Mouse (Mus musculus) kidney, adult 2 months (tissue): Measurements from ENCODE around the gene Vamp5.

Source experiments
- CTCF ChIP-seq: fragments of 200-500 bp; conservative IDR thresholded peaks from 2 replicates; pipeline ENCODE4 v1.5.1; 2011; ENCODE audit warnings: low read depth, mild to moderate bottlenecking, control low read depth, low read length, moderate library complexity, mixed read lengths; ENCODE audit not compliant: insufficient read depth, insufficient read length
- POLR2A ChIP-seq: fragments of 200-500 bp; IDR thresholded peaks from one replicate; pipeline ENCODE4 v1.6.1; 2011; ENCODE audit warnings: low read depth, low read length, control low read depth

DNA sequence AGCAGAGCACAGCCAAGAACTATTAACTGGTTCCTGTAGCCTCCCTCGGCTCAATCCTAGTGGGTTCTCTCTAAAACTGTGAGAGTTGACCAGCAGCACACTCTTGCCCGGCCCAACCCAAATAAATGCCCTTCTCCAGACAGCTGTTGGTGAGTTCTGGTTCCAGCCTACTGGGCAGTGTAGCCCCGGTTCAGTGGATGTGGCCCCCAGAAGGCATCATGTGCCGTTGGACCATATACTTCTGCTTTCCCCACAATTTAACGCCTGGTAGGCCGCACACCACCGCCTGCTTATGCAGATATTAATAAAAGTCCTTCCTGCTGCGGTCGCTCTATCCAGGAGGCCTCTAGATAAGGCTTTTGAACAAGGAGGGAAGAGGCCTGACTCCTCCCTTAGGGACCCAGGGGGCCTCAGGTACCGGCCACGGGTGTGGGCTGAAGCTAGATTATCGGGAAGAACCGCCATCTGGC, 9.2 kb upstream of the Vamp5 start:
- no peak for TF ChIP-seq CTCF
- no peak for TF ChIP-seq POLR2A
